Mouse (Mus musculus): ENCODE results near the gene AC131692.1. TPM values are rescaled to one million over a fixed set of nuclear protein-coding genes. Genes with fewer than 3 reads are reported as not detected.
"Not testable (repeated sequence)": the region's sequence is repeated elsewhere in the genome, so short reads cannot be mapped to it uniquely, and the experiment has no call there.

Gene AC131692.1
- polyA plus RNA-seq, 1 experiment from 2014 or later: not detected

DNA sequence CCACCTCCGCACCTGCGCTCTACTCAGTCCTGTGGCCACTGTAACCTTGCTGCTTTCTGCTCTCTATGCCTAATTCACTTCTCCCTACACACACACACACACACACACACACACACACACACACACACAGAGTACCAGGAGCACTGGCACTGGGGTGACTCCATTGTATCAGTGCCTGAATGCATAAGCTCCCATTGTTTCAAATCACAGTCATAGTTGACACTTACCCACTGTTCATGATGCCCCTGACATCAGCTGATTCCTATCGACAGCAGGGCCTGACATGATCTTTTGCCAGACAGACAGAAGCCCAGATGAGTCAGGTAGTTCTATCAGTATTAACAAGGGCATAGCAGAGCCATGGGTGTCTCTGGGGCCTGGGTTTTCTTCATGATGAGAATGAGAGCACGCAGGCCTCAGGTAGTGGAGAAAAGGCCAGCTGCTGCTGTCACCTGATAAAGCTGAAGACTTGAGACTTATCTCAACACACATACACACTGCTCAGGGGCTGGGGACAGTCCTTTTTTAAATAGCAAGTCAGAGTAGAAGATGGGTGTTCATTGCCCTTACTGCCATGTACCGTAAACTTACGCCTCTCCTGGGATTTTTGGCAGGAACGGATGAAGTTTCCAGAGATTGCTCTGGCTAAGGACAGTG, 38.1 kb downstream of the AC131692.1 start:
- Histone ChIP-seq H3K27me3 (ENCODE audit: control insufficient read depth, insufficient read depth, low read length) (no peaks in the 10 kb centered on the region), H3K9me3 (ENCODE audit: control insufficient read depth, low read length) (no peaks in the 10 kb centered on the region), H3K9ac (ENCODE audit: low read length) (no peak overlapping the region), H3K4me2 (replicated peaks; ENCODE audit: low read depth) (no peak overlapping the region), H3K4me3 (ENCODE audit: low read depth, low read length) (no peak overlapping the region), H3K36me3 (ENCODE audit: control insufficient read depth, insufficient read depth, low read length) (0 out of 2 replicates have a peak, but pooled peaks cover 2% of the 10 kb centered on the region), H3K27ac (replicated peaks) (no peak overlapping the region), H3K4me1 (replicated peaks; ENCODE audit: control insufficient read depth, insufficient read depth) (no peaks in the 10 kb centered on the region)
- TF ChIP-seq CTCF (IDR thresholded peaks at IDR 0.05; ENCODE audit: low read depth) (no peak), EP300 (optimal IDR thresholded peaks at IDR 0.05) (no peak)
- ATAC-seq (ENCODE audit: low FRiP score, low TSS enrichment): no peak
- DNase-seq (ENCODE audit: low spot score): no peak
- 78% methylated on average over 7 of the region's 7 CpGs for WGBS

DNA sequence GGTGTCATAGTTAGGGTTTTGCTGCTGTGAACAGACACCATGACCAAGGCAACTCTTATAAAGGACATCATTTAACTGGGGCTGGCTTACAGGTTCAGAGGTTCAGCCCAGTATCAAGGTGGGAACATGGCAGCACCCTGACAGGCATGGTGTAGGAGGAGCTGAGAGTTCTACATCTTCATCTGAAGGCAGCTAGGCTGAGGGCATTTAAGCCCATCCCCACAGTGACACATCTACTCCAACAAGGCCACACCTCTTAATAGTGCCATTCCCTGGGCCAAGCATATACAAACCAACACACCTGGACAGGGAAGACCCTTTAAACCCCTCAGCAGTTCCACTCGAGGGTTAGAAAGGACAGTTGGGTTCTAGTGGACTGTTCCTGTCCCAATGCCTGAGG, 39.0 kb downstream of the AC131692.1 start:
- ATAC-seq (ENCODE audit: low FRiP score, low TSS enrichment); H3K27me3 ChIP-seq (ENCODE audit: control insufficient read depth, insufficient read depth, low read length); H3K27ac ChIP-seq (replicated peaks); H3K4me1 ChIP-seq (replicated peaks; ENCODE audit: control insufficient read depth, insufficient read depth); H3K9ac ChIP-seq (ENCODE audit: low read length); H3K4me2 ChIP-seq (replicated peaks; ENCODE audit: low read depth); H3K36me3 ChIP-seq (ENCODE audit: control insufficient read depth, insufficient read depth, low read length); DNase-seq (ENCODE audit: low spot score); H3K9me3 ChIP-seq (ENCODE audit: control insufficient read depth, low read length); H3K4me3 ChIP-seq (ENCODE audit: low read depth, low read length): not testable (repeated sequence)
- 38% methylated on average over 1 of the region's 1 CpGs for WGBS

DNA sequence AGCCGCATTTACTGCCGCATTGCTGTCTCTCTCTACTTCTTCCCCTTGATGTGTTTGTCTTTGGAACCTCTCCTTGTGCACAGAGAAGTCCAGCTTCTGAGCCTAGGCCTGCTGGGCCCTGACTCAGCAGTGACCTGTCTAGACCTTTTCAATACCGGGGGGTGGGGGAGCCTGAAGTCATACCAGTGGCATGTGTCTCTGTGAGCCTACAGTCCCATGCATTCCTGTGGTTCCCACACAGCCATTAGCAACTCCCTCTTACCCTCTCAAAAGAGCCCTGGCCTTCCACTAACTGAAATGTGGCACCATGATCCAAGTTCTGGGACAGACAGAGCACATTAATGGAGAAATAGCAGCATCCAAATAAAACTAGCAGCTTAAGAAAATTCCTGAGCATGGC, 42.2 kb downstream of the AC131692.1 start:
- Histone ChIP-seq H3K9me3 (ENCODE audit: control insufficient read depth, low read length) (no peaks in the 10 kb centered on the region), H3K27me3 (ENCODE audit: control insufficient read depth, insufficient read depth, low read length) (no peaks in the 10 kb centered on the region), H3K4me3 (ENCODE audit: low read depth, low read length) (no peak overlapping the region), H3K36me3 (ENCODE audit: control insufficient read depth, insufficient read depth, low read length) (peaks cover 5% of the 10 kb centered on the region; the same call in 1 of the 2 replicates), H3K27ac (replicated peaks) (no peak overlapping the region), H3K4me1 (replicated peaks; ENCODE audit: control insufficient read depth, insufficient read depth) (no peaks in the 10 kb centered on the region), H3K4me2 (replicated peaks; ENCODE audit: low read depth) (no peak overlapping the region), H3K9ac (ENCODE audit: low read length) (no peak overlapping the region)
- DNase-seq (ENCODE audit: low spot score) (no peak), ATAC-seq (ENCODE audit: low FRiP score, low TSS enrichment) (no peak)
- TF ChIP-seq CTCF (IDR thresholded peaks at IDR 0.05; ENCODE audit: low read depth) (no peak), EP300 (optimal IDR thresholded peaks at IDR 0.05) (no peak)
- 81% methylated on average over 3 of the region's 3 CpGs for WGBS

DNA sequence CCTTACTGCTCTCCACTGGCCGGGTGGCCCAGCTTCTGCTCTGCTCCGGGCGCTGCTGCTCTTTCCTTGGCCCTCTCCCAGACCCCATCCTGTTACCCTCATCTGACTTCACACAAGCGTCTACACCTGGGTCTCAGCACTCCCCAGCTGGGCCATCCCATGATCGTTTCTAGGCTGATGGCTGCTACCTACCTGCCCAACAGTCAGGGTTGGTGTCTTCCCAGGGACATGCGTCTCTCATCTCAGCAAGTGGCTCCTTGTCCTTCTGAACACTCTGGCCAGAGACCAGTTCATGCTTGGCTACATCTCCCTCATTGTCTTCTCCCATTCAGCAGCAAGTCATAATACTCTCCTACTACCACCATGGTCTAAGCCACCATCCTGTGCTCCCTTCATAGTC, 45.5 kb downstream of the AC131692.1 start:
- Histone ChIP-seq H3K9me3 (ENCODE audit: control insufficient read depth, low read length) (no peaks in the 10 kb centered on the region), H3K4me2 (replicated peaks; ENCODE audit: low read depth) (peak overlapping the region; percentile 91; the same call in 1 of the 2 replicates), H3K36me3 (ENCODE audit: control insufficient read depth, insufficient read depth, low read length) (peaks cover 5% of the 10 kb centered on the region; the same call in 1 of the 2 replicates), H3K4me3 (ENCODE audit: low read depth, low read length) (peak overlapping the region; percentile 66; the same call in 1 of the 2 replicates), H3K9ac (ENCODE audit: low read length) (peak overlapping the region; percentile 86; the same call in 1 of the 2 replicates), H3K27ac (replicated peaks) (no peak overlapping the region), H3K27me3 (ENCODE audit: control insufficient read depth, insufficient read depth, low read length) (no peaks in the 10 kb centered on the region), H3K4me1 (replicated peaks; ENCODE audit: control insufficient read depth, insufficient read depth) (no peaks in the 10 kb centered on the region)
- DNase-seq (ENCODE audit: low spot score): no peak
- TF ChIP-seq CTCF (IDR thresholded peaks at IDR 0.05; ENCODE audit: low read depth): no peak
- no peak for TF ChIP-seq EP300 (optimal IDR thresholded peaks at IDR 0.05)
- 91% methylated on average over 6 of the region's 6 CpGs for WGBS
- no peak for ATAC-seq (ENCODE audit: low FRiP score, low TSS enrichment)

DNA sequence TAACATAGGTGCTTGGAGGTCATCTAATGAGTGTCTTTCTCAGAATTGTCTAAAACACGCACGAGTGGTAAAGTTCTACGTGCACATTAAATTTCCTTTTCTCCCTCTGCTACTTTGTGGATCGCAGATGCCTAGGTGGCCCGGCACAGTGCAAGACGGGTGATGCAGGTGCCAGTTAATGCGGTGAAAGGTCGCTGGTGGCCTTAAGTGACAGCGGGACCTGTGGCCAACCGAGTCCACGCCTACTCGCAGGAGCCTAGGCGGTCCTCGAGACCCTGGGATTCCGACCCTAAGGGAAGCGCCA, 46.1 kb downstream of the AC131692.1 start:
- H3K4me3 ChIP-seq (ENCODE audit: low read depth, low read length): peak overlapping the region; percentile 66
- 3% methylated on average over 16 of the region's 16 CpGs for WGBS
- peak; percentile 53; the same call in 1 of the 2 replicates for ATAC-seq (ENCODE audit: low FRiP score, low TSS enrichment)

DNA sequence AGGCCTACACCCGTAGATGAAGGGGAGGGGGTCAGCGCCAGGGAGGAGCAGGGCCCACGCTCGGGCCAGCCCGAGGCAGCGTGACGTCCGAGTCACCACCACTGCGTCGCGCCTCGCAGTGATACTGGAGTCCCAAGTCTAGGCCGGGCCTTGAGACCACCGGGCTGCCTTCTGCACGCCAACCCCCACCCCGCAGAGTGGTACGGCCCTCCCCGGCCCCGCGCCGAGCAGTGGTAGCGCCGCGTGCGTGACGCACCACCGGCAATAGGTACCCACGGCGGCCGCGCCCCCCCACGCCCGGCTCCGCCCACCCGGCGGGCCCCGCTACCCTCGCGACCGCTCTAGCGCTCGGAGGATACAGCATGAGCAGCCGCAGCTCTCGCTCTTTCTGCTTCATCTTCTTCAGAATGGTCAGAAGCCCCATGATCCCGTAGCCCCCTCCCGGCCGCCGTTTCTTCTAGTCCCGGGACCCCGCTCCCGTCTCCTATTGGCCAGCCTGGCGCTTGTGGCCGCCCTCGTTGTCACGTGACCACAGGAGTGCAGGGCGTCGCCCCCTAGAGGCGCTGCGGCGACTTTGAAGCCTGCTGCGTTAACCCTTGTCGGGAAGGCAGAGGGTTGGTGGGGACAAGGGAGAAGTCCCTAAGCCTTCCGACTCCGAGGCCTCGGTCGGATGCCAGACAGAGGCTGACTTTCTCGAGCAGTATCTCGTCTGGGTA, 46.6 kb downstream of the AC131692.1 start, which contains the start of gene Batf2:
Gene Batf2 (plus strand): TSS at position 306 of the 716 bp plus-strand sequence.
- DNase-seq (ENCODE audit: low spot score): peak; percentile 95
- WGBS: under 1% methylated on average over 56 of the region's 68 CpGs

More for the DNA sequence above, 46.1 kb downstream of the AC131692.1 start:
- no peaks in the 10 kb centered on the region for H3K27me3 ChIP-seq (ENCODE audit: control insufficient read depth, insufficient read depth, low read length)
- peak overlapping the region; percentile 91 for H3K4me2 ChIP-seq (replicated peaks; ENCODE audit: low read depth)
- peak overlapping the region; percentile 86 for H3K9ac ChIP-seq (ENCODE audit: low read length)
- H3K27ac ChIP-seq (replicated peaks): peak overlapping the region; percentile 91
- H3K36me3 ChIP-seq (ENCODE audit: control insufficient read depth, insufficient read depth, low read length): peaks cover 5% of the 10 kb centered on the region; the same call in 1 of the 2 replicates
- no peak for DNase-seq (ENCODE audit: low spot score)
- H3K9me3 ChIP-seq (ENCODE audit: control insufficient read depth, low read length): no peaks in the 10 kb centered on the region
- H3K4me1 ChIP-seq (replicated peaks; ENCODE audit: control insufficient read depth, insufficient read depth): no peaks in the 10 kb centered on the region
- TF ChIP-seq CTCF (IDR thresholded peaks at IDR 0.05; ENCODE audit: low read depth): no peak
- TF ChIP-seq EP300 (optimal IDR thresholded peaks at IDR 0.05): no peak

More for the DNA sequence above, 46.6 kb downstream of the AC131692.1 start, which contains the start of gene Batf2:
- Histone ChIP-seq H3K9me3 (ENCODE audit: control insufficient read depth, low read length) (no peaks in the 10 kb centered on the region), H3K27ac (replicated peaks) (peak within 1 kb of the TSS; percentile 91), H3K9ac (ENCODE audit: low read length) (peak within 1 kb of the TSS; percentile 86), H3K27me3 (ENCODE audit: control insufficient read depth, insufficient read depth, low read length) (no peaks in the 10 kb centered on the region), H3K4me3 (ENCODE audit: low read depth, low read length) (peak within 1 kb of the TSS; percentile 66), H3K4me2 (replicated peaks; ENCODE audit: low read depth) (peak within 1 kb of the TSS; percentile 91), H3K4me1 (replicated peaks; ENCODE audit: control insufficient read depth, insufficient read depth) (no peaks in the 10 kb centered on the region), H3K36me3 (ENCODE audit: control insufficient read depth, insufficient read depth, low read length) (peaks cover 5% of the 10 kb centered on the region; the same call in 1 of the 2 replicates)
- TF ChIP-seq CTCF (IDR thresholded peaks at IDR 0.05; ENCODE audit: low read depth) (peak; percentile 83), EP300 (optimal IDR thresholded peaks at IDR 0.05) (no peak)
- peak; percentile 93 for ATAC-seq (ENCODE audit: low FRiP score, low TSS enrichment)
